Mouse (Mus musculus): ENCODE results near the gene Plin3.

Gene Plin3

GRCm38 (mm10) chr17:56300186-56300585 lies 7.5 kb upstream of the Plin3 start, which contains the start of gene Arrdc5:
Gene Arrdc5 (minus strand): TSS chr17:56300286.
- DNase-seq (ENCODE audit: low spot score): no peak

GRCm38 (mm10) chr17:56298238-56298637 lies 5.6 kb upstream of the Plin3 start:
- no peak for DNase-seq (ENCODE audit: low spot score)

- DNase-seq (ENCODE audit: low spot score): no peak
Measured at GRCm38 (mm10) chr17:56296201-56296600, 3.5 kb upstream of the Plin3 start.

GRCm38 (mm10) chr17:56294241-56294640 lies 1.6 kb upstream of the Plin3 start:
- no peak for DNase-seq (ENCODE audit: low spot score)

- no peak for DNase-seq (ENCODE audit: low spot score)
Measured at GRCm38 (mm10) chr17:56293291-56293690, 618 bp upstream of the Plin3 start.

- DNase-seq (ENCODE audit: low spot score): no peak
Measured at GRCm38 (mm10) chr17:56291826-56292475, 722 bp downstream of the Plin3 start.

- DNase-seq (ENCODE audit: low spot score): peak; percentile 70
Measured at GRCm38 (mm10) chr17:56291171-56291511, 1.5 kb downstream of the Plin3 start.

GRCm38 (mm10) chr17:56290388-56291170 lies 2.1 kb downstream of the Plin3 start:
- DNase-seq (ENCODE audit: low spot score): peak; percentile 97

- no peak for DNase-seq (ENCODE audit: low spot score)
Measured at GRCm38 (mm10) chr17:56289371-56290331, 3.0 kb downstream of the Plin3 start.

GRCm38 (mm10) chr17:56288866-56289265 lies 3.8 kb downstream of the Plin3 start:
- no peak for DNase-seq (ENCODE audit: low spot score)

- DNase-seq (ENCODE audit: low spot score): no peak
Measured at GRCm38 (mm10) chr17:56287830-56288229, 4.8 kb downstream of the Plin3 start.

GRCm38 (mm10) chr17:56285995-56286394 lies 6.7 kb downstream of the Plin3 start:
- DNase-seq (ENCODE audit: low spot score): no peak

GRCm38 (mm10) chr17:56283316-56283715 lies 9.4 kb downstream of the Plin3 start:
- no peak for DNase-seq (ENCODE audit: low spot score)

- no peak for DNase-seq (ENCODE audit: low spot score)
Measured at GRCm38 (mm10) chr17:56282802-56283201, 9.9 kb downstream of the Plin3 start.

GRCm38 (mm10) chr17:56281193-56281592 lies 11.5 kb downstream of the Plin3 start:
- no peak for DNase-seq (ENCODE audit: low spot score)

GRCm38 (mm10) chr17:56279481-56280155 lies 13.1 kb downstream of the Plin3 start:
- DNase-seq (ENCODE audit: low spot score): no peak

- DNase-seq (ENCODE audit: low spot score): no peak
Measured at GRCm38 (mm10) chr17:56278340-56278739, 14.3 kb downstream of the Plin3 start.

- no peak for DNase-seq (ENCODE audit: low spot score)
Measured at GRCm38 (mm10) chr17:56277567-56277893, 15.1 kb downstream of the Plin3 start.

- DNase-seq (ENCODE audit: low spot score): peak; percentile 64
Measured at GRCm38 (mm10) chr17:56276643-56277566, 15.8 kb downstream of the Plin3 start, which contains the start of gene Ticam1. Gene Ticam1 (minus strand): TSS chr17:56276786.

GRCm38 (mm10) chr17:56275842-56276480 lies 16.7 kb downstream of the Plin3 start:
- DNase-seq (ENCODE audit: low spot score): no peak
